Mouse (Mus musculus) liver, adult 2 months (tissue): Measurements from ENCODE around the gene Rbl1. TPM values are rescaled to one million over a fixed set of nuclear protein-coding genes. Genes with fewer than 3 reads are reported as not detected.

Experiments used
- DNase-seq: peaks from one replicate; pipeline ENCODE4 v3.0.0-alpha.2; 2011; ENCODE audit warnings: low read depth, low spot score; ENCODE audit errors: extremely low read depth
- H3K27ac ChIP-seq: fragments of 200-500 bp; replicated peaks from 2 replicates; pipeline ENCODE4 v1.5.1; 2012; ENCODE audit warnings: low read depth, mild to moderate bottlenecking, control low read depth, inconsistent platforms, low read length; ENCODE audit not compliant: insufficient read depth
- H3K27me3 ChIP-seq: fragments of 200-500 bp; 2 replicates; pipeline ENCODE4 v1.6.1; 2012; ENCODE audit warnings: mild to moderate bottlenecking, moderate library complexity, low read length, inconsistent platforms; ENCODE audit not compliant: control insufficient read depth, insufficient read depth
- H3K36me3 ChIP-seq: fragments of 200-500 bp; 2 replicates; pipeline ENCODE4 v1.6.1; 2012; ENCODE audit warnings: low read length, inconsistent platforms; ENCODE audit not compliant: control insufficient read depth, insufficient read depth
- H3K4me1 ChIP-seq: fragments of 200-500 bp; 2 replicates; pipeline ENCODE4 v1.6.1; 2011; ENCODE audit warnings: low read length; ENCODE audit not compliant: control insufficient read depth, insufficient read depth
- H3K4me3 ChIP-seq: fragments of 200-500 bp; 2 replicates; pipeline ENCODE4 v1.5.1; 2011; ENCODE audit warnings: low read depth, mild to moderate bottlenecking, control low read depth, low read length, moderate library complexity; ENCODE audit not compliant: insufficient read depth
- H3K79me2 ChIP-seq: fragments of 200-500 bp; 2 replicates; pipeline ENCODE4 v1.6.1; 2012; ENCODE audit warnings: inconsistent platforms, mild to moderate bottlenecking, low read length, moderate library complexity; ENCODE audit not compliant: control insufficient read depth, insufficient read depth
- H3K9ac ChIP-seq: fragments of 200-500 bp; 2 replicates; pipeline ENCODE4 v1.6.1; 2012; ENCODE audit warnings: low read depth, mild to moderate bottlenecking, control low read depth, inconsistent platforms, low read length
- CTCF ChIP-seq: fragments of 200-500 bp; IDR thresholded peaks from 2 replicates; pipeline ENCODE4 v1.5.1; 2011; ENCODE audit warnings: low read depth, low read length, control low read depth
- POLR2A ChIP-seq: fragments of 200-500 bp; IDR thresholded peaks from 2 replicates; pipeline ENCODE4 v1.6.1; 2011; ENCODE audit warnings: low read length, control low read depth; ENCODE audit not compliant: insufficient read depth; ENCODE audit errors: extremely low read depth
- WGBS: fragments of 180-500 bp; shearing (Covaris S2); methylation state at CpG from one replicate; pipeline ENCODE4 v1.1.7; 2018; 5-methylcytosine and 5-hydroxymethylcytosine counted together
- polyA plus RNA-seq: library from polyadenylated mRNA; depleted of rRNA; stranded (reverse); fragments of >200 nt; gene quantifications from 2 replicates; pipeline ENCODE4 v1.2.3, GENCODE M21; 2012; rRNA removed
- total RNA-seq: library from RNA; depleted of rRNA; stranded (reverse); fragments of >200 nt; gene quantifications from 2 replicates; pipeline ENCODE4 v1.2.3, GENCODE M21; 2014; rRNA removed

Gene Rbl1
- total and polyA plus RNA-seq, 2 experiments: 0.62 to 2.3 TPM

- H3K27ac ChIP-seq: no peak overlapping the region
- no peaks in the 10 kb centered on the region for H3K27me3 ChIP-seq
- no peaks in the 10 kb centered on the region for H3K79me2 ChIP-seq
- WGBS: 96% methylated on average over 2 of the region's 2 CpGs
- H3K4me3 ChIP-seq: no peak overlapping the region
- H3K9ac ChIP-seq: no peak overlapping the region
- no peak for TF ChIP-seq CTCF
- TF ChIP-seq POLR2A: no peak
- H3K4me1 ChIP-seq: no peaks in the 10 kb centered on the region
- H3K36me3 ChIP-seq: peaks cover 28% of the 10 kb centered on the region
- no peak for DNase-seq
Measured at GRCm38 (mm10) chr2:157102256-157102655, 102.1 kb downstream of the Rbl1 start.

GRCm38 (mm10) chr2:157101650-157102049, 102.7 kb downstream of the Rbl1 start:
- no peak for TF ChIP-seq POLR2A
- Histone ChIP-seq H3K4me3 (no peak overlapping the region), H3K9ac (no peak overlapping the region), H3K27me3 (no peaks in the 10 kb centered on the region), H3K4me1 (no peaks in the 10 kb centered on the region), H3K36me3 (peaks cover 23% of the 10 kb centered on the region), H3K79me2 (no peaks in the 10 kb centered on the region), H3K27ac (no peak overlapping the region)
- no peak for DNase-seq
- WGBS: 97% methylated on average over 9 of the region's 9 CpGs

GRCm38 (mm10) chr2:157100319-157100605, 104.1 kb downstream of the Rbl1 start:
- Histone ChIP-seq H3K79me2 (no peaks in the 10 kb centered on the region), H3K36me3 (peaks cover 19% of the 10 kb centered on the region), H3K9ac (no peak overlapping the region), H3K27ac (no peak overlapping the region), H3K4me3 (no peak overlapping the region), H3K27me3 (no peaks in the 10 kb centered on the region), H3K4me1 (no peaks in the 10 kb centered on the region)
- DNase-seq: no peak
- 93% methylated on average over 12 of the region's 12 CpGs for WGBS
- TF ChIP-seq CTCF (no peak), POLR2A (no peak)

GRCm38 (mm10) chr2:157099532-157100318, 104.6 kb downstream of the Rbl1 start:
- no peak for TF ChIP-seq POLR2A
- no peak for TF ChIP-seq CTCF
- WGBS: 90% methylated on average over 12 of the region's 12 CpGs
- Histone ChIP-seq H3K4me1 (no peaks in the 10 kb centered on the region), H3K36me3 (peaks cover 15% of the 10 kb centered on the region), H3K79me2 (no peaks in the 10 kb centered on the region), H3K27me3 (no peaks in the 10 kb centered on the region), H3K27ac (no peak overlapping the region), H3K4me3 (no peak overlapping the region), H3K9ac (no peak overlapping the region)
- DNase-seq: no peak

Other genes with a start within 250 kb of the Rbl1 start
- 9.1 and 9.7 TPM in 2 replicates for gene Ndrg3, start 212.5 kb downstream of the Rbl1 start, total RNA-seq
- gene Ndrg3, start 212.5 kb downstream of the Rbl1 start, polyA plus RNA-seq: 17.6 and 20.8 TPM in 2 replicates
- gene Dsn1, start 197.4 kb downstream of the Rbl1 start, total RNA-seq: 1.0 TPM in 2 replicates
- gene Dsn1, start 197.4 kb downstream of the Rbl1 start, polyA plus RNA-seq: 0.10 and 0.49 TPM in 2 replicates
- 1.0 and 2.6 TPM in 2 replicates for gene Soga1, start 125.3 kb downstream of the Rbl1 start, total RNA-seq
- 1.1 and 1.5 TPM in 2 replicates for gene Soga1, start 125.3 kb downstream of the Rbl1 start, polyA plus RNA-seq
- not detected in 2 replicates for gene Tldc2, start 117.5 kb downstream of the Rbl1 start, total RNA-seq
- not detected in 2 replicates for gene Tldc2, start 117.5 kb downstream of the Rbl1 start, polyA plus RNA-seq
- gene Samhd1, start 69.3 kb downstream of the Rbl1 start, total RNA-seq: 22.8 and 26.9 TPM in 2 replicates
- 7.5 and 12.0 TPM in 2 replicates for gene Samhd1, start 69.3 kb downstream of the Rbl1 start, polyA plus RNA-seq
- gene Rpn2, start 74.5 kb upstream of the Rbl1 start, total RNA-seq: 118 and 144 TPM in 2 replicates
- 155 and 157 TPM in 2 replicates for gene Rpn2, start 74.5 kb upstream of the Rbl1 start, polyA plus RNA-seq
- under 0.01 TPM in 1 of 2 replicates, not detected in the other for gene Mroh8, start 75.0 kb upstream of the Rbl1 start, total RNA-seq
- 0.02 and 0.05 TPM in 2 replicates for gene Mroh8, start 75.0 kb upstream of the Rbl1 start, polyA plus RNA-seq
- gene Ghrh, start 143.0 kb upstream of the Rbl1 start, total RNA-seq: not detected in 2 replicates
- gene Ghrh, start 143.0 kb upstream of the Rbl1 start, polyA plus RNA-seq: not detected in 2 replicates
- gene Manbal, start 163.1 kb upstream of the Rbl1 start, total RNA-seq: 3.3 and 3.8 TPM in 2 replicates
- gene Manbal, start 163.1 kb upstream of the Rbl1 start, polyA plus RNA-seq: 28.5 and 31.9 TPM in 2 replicates
- gene Src, start 213.9 kb upstream of the Rbl1 start, total RNA-seq: 1.3 and 1.7 TPM in 2 replicates
- gene Src, start 213.9 kb upstream of the Rbl1 start, polyA plus RNA-seq: 3.2 and 5.6 TPM in 2 replicates